Mouse (Mus musculus): ENCODE results near the gene Hist1h2af.
A peak's percentile ranks its signal among the peaks of the same experiment; 100 is the strongest.

Gene Hist1h2af

DNA sequence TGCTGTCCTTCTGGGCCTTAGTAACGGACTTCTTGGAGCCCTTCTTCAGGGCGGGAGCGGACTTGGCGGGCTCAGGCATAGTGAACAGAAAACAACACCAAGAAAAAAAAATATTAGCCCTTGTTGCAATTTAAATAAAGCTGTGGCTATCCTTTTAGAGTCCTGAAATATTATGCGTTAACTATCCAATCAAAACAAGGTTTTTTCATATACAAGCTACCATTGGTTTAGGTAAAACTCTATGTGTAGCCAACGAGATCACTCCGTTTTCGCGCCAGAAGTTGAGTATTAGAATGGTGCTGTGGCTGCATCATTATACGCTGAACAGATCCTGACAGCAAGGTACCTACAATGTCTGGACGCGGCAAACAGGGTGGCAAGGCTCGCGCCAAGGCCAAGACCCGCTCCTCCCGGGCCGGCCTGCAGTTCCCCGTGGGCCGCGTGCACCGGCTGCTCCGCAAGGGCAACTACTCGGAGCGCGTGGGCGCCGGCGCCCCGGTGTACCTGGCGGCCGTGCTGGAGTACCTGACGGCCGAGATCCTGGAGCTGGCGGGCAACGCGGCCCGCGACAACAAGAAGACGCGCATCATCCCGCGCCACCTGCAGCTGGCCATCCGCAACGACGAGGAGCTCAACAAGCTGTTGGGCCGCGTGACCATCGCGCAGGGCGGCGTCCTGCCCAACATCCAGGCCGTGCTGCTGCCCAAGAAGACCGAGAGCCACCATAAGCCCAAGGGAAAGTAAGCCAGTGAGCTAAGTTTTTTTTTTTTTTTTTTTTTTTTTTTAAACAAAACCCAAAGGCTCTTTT lies at the start of gene Hist1h2af:
TSS of gene Hist1h2af (plus strand) at position 347 of the 808 bp plus-strand sequence.
- peak; percentile 57 for DNase-seq

DNA sequence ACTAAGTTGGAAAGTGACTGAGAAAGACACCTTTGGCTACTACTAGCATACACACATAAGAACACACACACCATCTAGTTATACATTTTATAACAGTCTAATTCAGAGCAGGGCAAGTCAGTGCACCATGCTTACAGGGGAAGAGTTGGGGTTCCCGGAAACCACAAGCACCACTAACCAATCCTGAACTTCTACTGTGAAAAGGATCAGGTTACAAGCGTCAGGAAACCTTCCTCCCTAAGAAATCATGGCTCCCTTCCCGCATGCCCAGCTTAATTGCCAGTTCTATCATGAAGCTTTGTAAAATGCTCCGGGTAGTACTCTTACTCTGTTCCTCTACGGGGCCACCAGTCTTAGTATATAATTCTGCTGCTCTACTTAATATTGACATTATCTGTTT lies 48.4 kb upstream of the Hist1h2af start:
- DNase-seq = no peak

DNA sequence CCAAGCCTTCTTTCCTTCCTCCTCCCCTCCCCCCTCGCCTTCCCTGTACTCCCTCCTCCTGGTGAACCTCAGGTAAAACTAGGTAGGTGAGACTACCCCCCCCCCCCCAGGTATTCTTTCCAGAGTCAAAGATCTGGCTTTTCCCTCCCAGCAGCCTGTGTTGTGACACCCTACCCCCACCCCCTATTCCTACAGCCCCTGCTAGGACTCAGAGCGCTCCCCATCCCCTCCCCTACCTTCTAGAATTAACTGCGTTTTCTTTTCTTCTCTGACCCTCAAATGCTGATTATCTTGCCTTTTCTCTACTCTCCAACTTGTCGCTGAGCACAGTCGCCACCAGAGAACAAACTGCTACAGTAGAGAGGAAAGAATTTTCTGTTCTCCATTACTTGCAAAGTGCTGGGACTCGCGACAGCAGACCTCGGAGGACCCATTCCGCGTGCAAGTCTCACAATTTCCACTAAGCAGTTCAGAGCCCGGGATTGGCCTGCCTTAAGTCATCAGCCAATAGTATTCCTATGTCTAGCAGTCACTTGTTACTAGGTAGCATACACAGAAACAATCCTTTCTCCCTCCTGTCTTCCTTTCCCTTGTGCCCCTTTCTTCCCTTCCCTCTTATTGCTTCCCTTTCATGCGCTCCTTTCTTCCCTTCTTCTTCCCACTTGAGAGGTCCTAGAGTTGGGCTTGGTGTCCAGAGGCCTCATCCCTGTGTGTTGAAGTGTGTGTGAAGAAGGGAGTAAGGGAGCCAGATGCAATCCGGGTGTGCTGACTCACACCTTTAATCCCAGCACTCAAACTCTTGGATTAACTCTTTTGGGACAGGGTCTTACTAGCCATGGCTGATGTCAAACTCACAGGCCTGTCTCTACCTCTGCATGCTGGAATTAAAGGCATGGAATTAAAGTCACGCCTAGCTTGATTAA lies 45.0 kb upstream of the Hist1h2af start, which contains the start of gene Btn2a2:
TSS of gene Btn2a2 (minus strand) at position 458 of the 923 bp plus-strand sequence.
- DNase-seq = peak; percentile 45

DNA sequence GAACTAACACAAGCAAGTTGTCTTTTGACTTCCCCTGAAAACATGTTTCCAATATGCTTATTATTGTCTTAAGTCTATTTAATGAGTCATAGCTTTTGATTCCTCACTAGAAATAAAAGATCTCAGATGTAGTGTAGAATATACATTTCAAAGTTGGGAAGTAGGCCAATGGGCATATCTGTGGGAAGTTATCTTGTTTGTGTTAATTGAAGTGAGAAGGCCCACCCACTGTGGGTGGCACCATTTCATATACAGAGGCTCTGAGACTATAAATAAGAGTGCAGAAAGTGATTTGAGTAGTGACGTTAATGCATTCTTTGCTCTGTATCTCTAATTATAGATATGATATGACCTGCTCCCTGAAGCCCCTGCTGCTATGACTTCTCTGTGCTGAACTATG lies 42.8 kb upstream of the Hist1h2af start:
- DNase-seq = no peak

DNA sequence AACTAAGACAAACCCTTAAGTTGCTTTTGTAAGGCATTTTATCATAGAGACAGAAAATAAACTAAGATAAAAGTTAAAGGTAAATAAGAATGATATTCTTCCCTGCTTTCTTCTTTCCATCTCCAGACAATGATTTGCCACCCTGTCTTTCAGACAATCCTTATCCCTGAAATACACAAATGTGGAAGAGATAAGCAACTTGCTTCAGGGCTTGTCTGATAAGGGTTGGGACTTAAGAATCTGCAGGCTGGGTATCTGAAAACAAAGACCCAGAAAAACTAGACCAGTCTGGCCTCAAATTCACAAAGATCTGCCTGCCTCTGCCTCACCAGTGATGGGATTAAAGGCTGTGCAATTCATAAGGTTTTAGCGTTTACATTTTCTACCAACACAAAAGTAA lies 42.4 kb upstream of the Hist1h2af start:
- no peak for DNase-seq

DNA sequence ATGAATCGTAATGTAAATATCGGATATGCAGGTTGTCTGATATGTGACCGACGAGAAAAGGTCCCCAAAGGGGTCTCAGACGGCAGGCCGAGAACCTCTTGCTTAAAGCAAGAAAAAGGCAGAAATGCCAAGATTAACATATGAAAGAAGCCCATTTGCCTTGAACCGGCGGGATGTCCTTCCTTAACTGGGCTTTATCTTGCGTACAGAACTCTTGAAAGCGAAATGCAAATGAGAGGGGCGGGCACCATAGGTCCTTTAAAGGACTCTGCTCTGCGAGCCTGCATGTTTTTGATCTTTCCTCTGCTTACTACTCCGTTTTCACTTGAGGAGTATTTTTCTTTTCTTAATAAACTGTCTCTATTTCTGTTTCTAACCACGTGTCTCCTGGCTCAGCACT lies 41.7 kb upstream of the Hist1h2af start:
- no peak for DNase-seq

DNA sequence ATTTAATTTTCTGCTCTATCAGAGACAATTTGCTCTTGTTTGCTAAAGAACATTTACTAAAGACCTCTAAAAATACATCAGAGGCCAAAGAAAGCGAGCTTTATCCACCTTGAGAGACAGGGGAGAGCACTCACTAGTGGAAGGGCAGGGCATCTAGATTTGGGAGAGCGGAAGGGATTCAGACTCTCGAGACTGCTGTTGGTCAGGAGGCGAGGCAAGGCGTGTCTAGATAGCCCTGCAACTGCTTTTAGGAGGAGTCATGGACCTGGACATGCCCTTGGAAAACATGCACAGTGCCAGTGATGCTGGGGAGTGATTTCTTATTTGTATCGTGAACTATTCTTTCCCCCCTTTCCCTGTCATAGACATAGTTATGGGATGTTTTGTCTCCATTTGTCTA lies 38.2 kb upstream of the Hist1h2af start:
- DNase-seq = no peak

DNA sequence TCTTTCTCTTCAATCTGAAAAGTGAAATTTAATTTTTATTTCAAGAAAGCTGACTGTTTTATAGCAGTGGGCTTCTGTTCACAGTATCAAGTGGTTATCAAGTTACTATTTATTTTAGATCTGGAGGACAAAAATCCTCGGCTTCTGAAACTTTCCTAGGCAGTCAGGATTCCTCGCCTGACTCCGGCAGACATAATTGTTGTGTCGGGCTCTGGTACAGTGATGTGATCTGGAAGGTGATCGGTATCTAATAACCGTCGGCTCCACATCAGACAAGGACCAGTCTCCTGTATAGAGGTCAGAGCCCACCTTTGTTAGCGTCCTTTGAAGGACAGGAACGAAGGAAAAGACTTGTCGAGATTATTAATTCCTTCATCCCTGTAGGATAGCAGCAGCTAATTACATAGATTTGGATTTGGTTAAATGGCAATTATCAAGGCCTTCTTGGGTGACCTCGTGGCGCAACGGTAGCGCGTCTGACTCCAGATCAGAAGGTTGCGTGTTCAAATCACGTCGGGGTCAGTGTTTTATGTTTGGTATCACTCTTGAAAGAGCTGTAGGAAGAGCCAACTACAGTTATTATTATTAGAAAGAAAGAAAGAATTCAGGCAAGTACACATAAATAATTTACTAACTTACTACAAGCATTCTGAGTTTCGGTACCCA lies 35.9 kb upstream of the Hist1h2af start:
- DNase-seq = no peak

DNA sequence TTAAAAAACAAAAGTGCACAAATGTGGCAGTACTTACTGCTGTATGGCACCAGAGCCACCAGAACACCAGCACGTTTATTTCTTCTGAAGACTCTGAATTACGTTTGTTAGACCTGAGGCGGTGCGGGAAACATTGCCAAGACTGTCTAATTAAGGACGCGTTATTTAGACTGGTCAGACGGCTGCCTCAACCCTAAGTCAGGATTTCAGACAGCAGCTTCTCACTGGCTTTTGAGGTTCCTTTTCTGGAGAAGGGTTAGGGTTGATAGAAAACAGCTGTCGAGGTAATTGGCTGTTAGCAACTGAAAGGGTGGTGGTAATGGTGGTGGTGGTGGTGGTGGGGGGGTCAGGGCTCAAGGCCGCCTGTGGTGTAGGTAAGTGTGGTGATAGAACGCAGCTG lies 35.1 kb upstream of the Hist1h2af start:
- no peak for DNase-seq

DNA sequence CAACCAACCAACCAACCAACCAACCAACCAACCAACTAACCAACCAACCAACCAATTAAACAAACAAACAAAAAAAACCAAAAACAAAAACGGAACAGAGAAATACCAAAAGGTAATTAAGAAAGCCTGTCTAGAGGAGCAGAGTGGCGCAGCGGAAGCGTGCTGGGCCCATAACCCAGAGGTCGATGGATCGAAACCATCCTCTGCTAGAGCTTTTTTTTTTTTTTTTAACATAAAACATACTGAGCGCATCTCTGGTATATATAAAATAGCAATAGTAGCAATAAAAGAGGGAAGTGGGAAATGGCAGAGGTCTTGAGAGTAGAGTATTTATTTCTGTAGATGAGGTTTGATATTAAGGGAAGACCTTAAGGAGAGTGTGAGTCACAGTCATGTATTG lies 33.8 kb upstream of the Hist1h2af start:
- DNase-seq = no peak

DNA sequence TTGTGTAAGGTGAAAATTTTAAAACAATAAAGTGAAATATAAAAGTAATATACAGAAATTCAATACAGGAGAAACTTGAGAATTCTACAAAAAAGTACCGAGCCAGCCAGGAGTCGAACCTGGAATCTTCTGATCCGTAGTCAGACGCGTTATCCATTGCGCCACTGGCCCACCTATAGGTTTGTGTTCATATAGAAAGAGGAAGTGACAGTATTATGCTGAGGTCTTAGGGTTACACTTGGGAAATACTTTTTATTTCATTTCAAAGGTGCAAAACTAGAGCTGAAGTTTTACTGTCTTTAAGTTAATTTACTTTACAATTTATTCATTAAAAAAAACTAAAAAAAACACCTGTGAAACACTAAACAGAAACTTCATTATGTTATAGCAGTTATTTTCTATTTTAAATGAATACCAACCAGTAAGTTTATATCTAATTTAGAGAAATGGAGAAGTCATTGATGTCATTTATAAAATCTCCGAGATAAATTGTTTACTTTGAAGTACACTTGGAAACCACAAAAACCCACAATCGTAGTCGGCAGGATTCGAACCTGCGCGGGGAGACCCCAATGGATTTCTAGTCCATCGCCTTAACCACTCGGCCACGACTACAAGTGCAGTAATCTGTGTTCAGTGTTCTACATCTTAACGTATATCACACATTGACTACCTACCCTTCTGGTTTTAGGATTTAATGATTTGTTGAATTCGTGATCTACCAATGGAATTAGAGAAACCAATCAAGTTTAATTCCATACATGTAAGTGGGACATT lies 33.1 kb upstream of the Hist1h2af start:
- DNase-seq = no peak

DNA sequence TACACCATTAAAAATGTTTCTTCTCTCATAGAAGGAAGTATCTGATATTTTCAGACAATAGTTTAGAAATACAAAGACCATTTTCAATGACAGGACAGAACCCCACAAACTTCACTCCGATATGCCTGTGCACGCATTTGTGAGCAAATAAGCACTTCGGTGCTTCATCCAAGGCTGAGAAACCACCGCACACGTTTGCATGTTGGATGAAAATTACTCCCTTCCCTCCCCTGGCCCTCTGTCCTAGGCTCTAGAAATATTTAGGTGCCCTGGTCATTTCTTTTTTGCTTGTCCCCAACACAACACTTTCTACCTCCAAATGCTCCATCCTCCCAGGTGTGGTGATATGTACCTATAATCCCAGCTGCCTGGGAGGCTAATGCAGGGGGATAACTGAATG lies 32.2 kb upstream of the Hist1h2af start:
- DNase-seq = no peak

DNA sequence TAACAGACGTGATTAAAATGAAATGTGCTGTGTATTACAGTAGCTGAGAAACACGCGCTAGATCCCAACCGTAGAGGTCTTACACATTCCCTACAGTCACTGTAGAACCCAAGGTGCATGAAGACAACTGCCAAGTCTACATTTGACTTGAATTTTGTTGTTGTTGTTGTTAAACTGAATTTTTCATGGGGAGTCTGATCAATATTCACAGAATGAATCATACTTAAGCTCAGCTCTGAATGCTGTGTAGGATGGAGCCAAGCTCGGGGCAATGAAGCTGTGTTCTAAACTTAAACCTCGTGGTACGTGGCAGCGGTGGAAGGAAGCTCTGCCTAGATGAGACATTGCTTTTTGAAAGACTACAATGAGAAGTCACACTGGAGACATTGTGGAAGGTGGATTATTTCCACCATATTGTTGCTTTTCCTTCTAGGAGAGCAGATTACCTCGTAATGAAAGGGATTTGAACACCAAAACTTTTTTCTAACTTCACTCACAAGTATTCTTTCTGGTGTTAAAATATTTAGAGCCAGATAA lies 31.6 kb upstream of the Hist1h2af start:
- no peak for DNase-seq

DNA sequence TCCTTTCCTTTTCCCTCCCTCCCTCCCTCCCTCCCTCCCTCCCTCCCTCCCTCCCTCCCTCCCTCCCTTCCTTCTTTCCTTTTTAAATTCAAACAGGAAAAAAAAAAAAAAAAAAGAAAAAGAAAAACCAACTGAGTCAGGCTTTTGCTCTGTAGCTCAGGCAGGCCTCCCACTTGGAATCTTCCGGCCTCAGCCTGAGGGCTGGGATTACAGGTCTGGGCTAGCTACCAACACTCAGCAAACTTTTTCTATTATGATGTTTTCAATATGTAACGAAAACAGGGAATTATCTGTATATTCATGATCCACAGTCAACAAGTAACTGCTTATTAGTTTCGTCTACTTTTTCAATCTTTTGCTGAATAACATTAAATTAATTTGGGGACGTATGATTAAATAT lies 30.8 kb upstream of the Hist1h2af start:
- DNase-seq = no peak

DNA sequence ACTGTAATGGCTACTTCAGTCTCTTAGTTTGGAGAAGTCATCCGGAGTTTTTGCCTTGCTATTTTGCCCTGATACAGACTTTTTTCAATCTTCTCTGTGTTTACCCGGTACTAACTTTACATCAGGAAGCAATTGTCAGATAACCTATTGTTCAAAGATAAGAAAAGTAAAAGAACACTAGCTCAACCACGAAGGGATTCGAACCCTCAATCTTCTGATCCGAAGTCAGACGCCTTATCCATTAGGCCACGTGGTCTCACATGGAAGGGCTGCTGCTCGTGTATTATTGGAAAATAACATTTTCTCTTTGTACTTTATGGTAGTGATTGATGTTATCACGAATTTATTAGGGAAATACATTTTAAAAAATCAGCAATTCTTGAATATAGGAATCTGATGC lies 29.9 kb upstream of the Hist1h2af start:
- no peak for DNase-seq

DNA sequence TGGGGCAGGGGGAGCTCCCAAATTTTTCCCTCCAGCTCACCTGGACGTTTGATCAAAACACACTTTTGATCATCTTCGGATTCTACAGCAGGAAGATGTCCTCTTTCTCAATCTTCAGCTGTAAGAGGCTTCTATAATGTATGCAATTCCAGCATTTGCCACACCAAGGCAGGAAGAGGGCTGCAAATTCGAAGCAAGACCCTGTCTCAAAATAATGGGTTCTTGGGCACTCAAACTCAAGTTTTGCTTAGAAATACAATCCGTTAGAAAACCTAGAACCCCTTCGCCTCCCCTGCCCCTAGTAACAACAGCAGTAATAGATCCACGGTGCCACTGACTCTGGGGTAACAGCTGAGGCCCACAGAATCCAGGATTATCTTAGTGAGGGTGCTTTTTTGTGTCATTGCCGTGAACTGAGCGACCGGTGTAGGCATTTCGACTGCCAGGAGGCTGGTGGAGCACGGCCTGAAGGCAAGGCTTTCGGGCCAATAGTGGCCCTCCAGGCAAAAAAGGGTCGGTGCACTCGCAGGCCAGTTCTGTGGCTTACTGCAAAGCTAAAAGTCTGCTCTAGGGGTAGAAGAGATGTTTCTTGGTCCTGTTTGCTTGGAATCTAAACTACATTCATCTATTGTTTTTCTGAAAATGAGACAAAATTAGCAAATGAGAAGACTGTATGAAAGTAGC lies 27.9 kb upstream of the Hist1h2af start:
- DNase-seq = no peak

DNA sequence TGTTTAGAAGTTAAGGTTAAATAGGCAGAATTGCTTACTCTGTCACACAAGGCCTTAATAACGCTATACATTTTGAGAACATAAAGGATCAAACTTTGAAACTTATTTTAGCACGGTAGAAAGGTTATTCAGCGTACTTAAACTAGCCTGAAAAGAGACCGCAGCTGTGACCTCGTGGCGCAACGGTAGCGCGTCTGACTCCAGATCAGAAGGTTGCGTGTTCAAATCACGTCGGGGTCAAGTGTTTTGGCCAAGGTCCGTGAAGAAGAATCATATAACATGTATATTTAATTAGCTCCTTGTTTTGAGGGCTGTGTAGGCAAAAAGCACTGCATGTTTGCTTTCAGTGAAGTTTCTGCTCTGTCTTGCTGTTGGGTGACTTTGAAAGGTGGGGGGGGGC lies 27.4 kb upstream of the Hist1h2af start:
- no peak for DNase-seq

DNA sequence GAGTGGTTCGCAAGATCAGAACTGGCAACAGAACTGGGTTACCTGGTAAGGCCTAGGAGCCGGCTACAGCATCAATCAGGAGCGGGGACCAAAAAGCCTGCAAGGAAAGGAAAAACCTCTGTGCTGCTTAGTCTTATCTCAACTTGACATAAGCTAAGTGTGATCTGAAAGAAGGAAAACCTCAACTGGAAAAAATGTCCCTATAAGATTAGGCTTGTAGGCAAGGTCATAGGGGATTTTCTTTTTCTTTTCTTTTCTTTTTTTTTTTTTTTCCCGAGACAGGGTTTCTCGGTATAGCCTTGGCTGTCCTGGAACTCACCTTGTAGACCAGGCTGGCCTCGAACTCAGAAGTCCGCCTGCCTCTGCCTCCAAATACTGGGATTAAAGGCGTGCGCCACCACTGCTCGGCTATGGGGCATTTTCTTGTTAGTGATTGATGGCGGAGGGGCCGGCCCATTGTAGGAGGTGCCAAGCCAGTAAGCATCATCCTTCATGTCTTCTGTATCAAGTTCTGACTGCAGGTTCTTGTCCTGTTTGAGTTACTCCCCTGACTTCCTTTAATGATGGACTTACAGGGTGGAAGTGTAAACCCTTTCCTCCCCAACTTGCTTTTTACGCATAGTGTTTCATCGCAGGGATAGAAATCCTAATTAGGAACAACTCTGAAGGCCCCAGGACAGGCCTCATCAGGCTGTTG lies 26.7 kb upstream of the Hist1h2af start:
- DNase-seq = no peak

DNA sequence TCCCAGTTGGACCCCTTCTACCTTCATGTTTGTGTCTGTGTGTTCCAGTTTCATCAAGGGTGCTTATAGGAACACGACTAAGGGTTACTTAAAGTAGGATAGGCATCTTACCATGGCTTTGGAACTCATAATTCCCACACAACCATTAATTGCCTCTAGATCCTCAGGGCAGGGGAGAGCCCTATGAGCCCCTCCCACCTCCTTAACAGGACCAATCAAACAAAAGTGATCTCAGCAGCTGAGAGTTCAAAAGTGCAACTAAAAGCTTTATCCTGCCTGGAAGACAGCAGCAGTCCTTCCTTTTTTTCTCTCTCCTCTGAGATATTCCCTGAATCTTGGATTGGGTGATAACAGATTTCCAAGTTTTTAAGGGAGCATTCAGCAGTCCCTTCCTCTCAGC lies 23.6 kb upstream of the Hist1h2af start:
- no peak for DNase-seq

DNA sequence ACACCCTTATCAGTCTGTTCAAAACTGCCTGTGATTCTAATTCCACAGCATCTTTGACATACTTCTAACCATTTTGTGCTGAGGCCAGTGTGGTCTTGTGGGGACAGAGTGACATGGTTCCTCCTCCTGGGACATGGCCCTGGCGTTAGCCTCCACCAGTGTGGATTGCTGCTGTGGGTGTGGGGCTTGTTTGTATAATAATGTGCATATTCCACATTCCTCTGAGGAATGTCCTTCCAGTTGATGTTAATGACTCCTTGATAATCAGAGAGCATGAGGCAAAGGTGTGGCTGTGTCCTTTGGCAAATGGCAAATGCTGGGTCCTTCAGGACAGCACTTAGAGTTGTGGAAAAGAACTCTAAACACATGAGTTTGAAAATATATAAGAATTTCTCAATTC lies 20.2 kb upstream of the Hist1h2af start:
- DNase-seq = no peak

DNA sequence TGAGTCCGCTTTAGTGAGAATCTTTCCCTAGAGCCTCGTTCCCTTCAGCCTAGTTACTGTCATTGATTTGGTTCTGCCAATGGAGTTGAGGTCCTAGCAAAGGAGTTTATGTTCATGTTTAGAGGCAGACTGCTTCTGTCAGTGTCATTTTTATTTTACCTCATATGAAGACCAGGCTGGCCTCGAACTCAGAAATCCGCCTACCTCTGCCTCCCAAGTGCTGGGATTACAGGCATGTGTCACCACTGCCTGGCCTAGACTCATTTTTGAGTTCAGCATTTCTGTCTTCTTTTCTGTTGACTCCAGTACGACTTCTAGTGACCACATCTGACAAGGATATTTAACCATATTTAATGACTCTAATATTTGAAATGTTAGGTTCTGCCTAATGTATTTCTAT lies 18.4 kb upstream of the Hist1h2af start:
- DNase-seq = no peak

All from kidney, adult 11 months (tissue).